Mouse (Mus musculus) stomach, postnatal 0 days (tissue): ENCODE results near the gene Gadd45g.

Experiments used
- CTCF ChIP-seq: IDR thresholded peaks from 2 replicates; pipeline ENCODE4 v1.5.1; 2016; ENCODE audit warnings: antibody characterized with exemption, low read depth, mild to moderate bottlenecking, moderate library complexity
- EP300 ChIP-seq: optimal IDR thresholded peaks from 2 replicates; pipeline ENCODE3; 2016; ENCODE audit warnings: antibody characterized with exemption

DNA sequence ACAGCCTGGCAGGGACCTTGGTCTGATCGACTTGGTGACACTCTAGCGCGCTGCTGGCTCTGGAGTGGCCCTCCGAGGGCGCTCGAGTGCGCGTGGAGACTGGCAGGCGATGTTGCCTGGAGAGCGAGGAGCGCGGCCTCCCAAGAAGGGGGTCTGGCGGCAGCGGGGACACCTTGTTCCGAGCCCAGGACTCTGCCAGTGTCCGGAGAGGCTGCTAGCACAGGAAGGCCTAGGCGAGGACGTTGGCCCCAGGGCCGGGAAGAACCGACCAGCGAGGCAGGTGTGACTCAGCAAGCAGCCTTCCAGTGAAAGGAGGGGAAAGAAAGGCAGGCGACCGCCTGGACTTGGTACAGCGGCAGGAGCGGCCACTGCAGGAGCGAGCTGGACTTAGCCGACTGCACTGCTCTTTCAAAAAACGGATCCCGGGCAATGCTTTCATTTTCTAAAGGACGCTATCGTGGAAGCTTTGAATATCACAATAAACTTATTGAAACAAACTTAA, 1.6 kb downstream of the Gadd45g start:
- TF ChIP-seq CTCF, result peak; percentile 74
- no peak for TF ChIP-seq EP300
